Mouse (Mus musculus): ENCODE data around the gene Lrrc75b.
"Not testable (repeated sequence)": the region's sequence is repeated elsewhere in the genome, so short reads cannot be mapped to it uniquely, and the experiment has no call there.

Lrrc75b gene

GRCm38 (mm10) chr10:75534216-75534615 is 25.9 kb downstream of the Lrrc75b start:
- DNase-seq (ENCODE audit: low spot score in 2 of 2) = no peak

GRCm38 (mm10) chr10:75531532-75532090 is 28.5 kb downstream of the Lrrc75b start:
- no peak for DNase-seq (ENCODE audit: low spot score in 2 of 2)

GRCm38 (mm10) chr10:75530322-75530721 is 29.8 kb downstream of the Lrrc75b start:
- DNase-seq (ENCODE audit: low spot score in 2 of 2) = no peak

GRCm38 (mm10) chr10:75525450-75525849 is 34.7 kb downstream of the Lrrc75b start:
- not testable (repeated sequence) for DNase-seq (ENCODE audit: low spot score in 2 of 2)

GRCm38 (mm10) chr10:75521643-75522042 is 38.5 kb downstream of the Lrrc75b start:
- no peak for DNase-seq (ENCODE audit: low spot score in 2 of 2)

GRCm38 (mm10) chr10:75520581-75520980 is 39.5 kb downstream of the Lrrc75b start:
- no peak for DNase-seq (ENCODE audit: low spot score in 2 of 2)

- DNase-seq (ENCODE audit: low spot score in 2 of 2) = peak; percentile 96 to 98
Measured at GRCm38 (mm10) chr10:75517758-75518143, 42.4 kb downstream of the Lrrc75b start, which contains the start of gene Gucd1. Gucd1 (minus strand) TSS chr10:75517972.

- DNase-seq (ENCODE audit: low spot score in 2 of 2) = peak; percentile 93 to 95
Measured at GRCm38 (mm10) chr10:75517073-75517757, 42.9 kb downstream of the Lrrc75b start, which contains the start of gene Snrpd3. Snrpd3 (plus strand) TSS chr10:75517551.

- DNase-seq (ENCODE audit: low spot score in 2 of 2) = no peak
Measured at GRCm38 (mm10) chr10:75516724-75517072, 43.4 kb downstream of the Lrrc75b start.

GRCm38 (mm10) chr10:75516038-75516723 is 43.9 kb downstream of the Lrrc75b start:
- DNase-seq (ENCODE audit: low spot score in 2 of 2) = peak in 1 of 2 experiments; percentile 27

GRCm38 (mm10) chr10:75515216-75516037 is 44.7 kb downstream of the Lrrc75b start:
- no peak for DNase-seq (ENCODE audit: low spot score in 2 of 2)

- DNase-seq (ENCODE audit: low spot score in 2 of 2) = no peak
Measured at GRCm38 (mm10) chr10:75514361-75514760, 45.8 kb downstream of the Lrrc75b start.

GRCm38 (mm10) chr10:75513306-75514067 is 46.6 kb downstream of the Lrrc75b start:
- no peak for DNase-seq (ENCODE audit: low spot score in 2 of 2)

GRCm38 (mm10) chr10:75512796-75513195 is 47.3 kb downstream of the Lrrc75b start:
- DNase-seq (ENCODE audit: low spot score in 2 of 2) = no peak

- DNase-seq (ENCODE audit: low spot score in 2 of 2) = no peak
Measured at GRCm38 (mm10) chr10:75511897-75512296, 48.2 kb downstream of the Lrrc75b start.

GRCm38 (mm10) chr10:75511060-75511459 is 49.1 kb downstream of the Lrrc75b start:
- DNase-seq (ENCODE audit: low spot score in 2 of 2) = no peak

GRCm38 (mm10) chr10:75510446-75510845 is 49.7 kb downstream of the Lrrc75b start:
- DNase-seq (ENCODE audit: low spot score in 2 of 2) = peak; percentile 60 to 78

- not testable (repeated sequence) for DNase-seq (ENCODE audit: low spot score in 2 of 2)
Measured at GRCm38 (mm10) chr10:75505928-75506327, 54.2 kb downstream of the Lrrc75b start.

GRCm38 (mm10) chr10:75505130-75505495 is 55.0 kb downstream of the Lrrc75b start:
- no peak for DNase-seq (ENCODE audit: low spot score in 2 of 2)

GRCm38 (mm10) chr10:75504234-75505129 is 55.6 kb downstream of the Lrrc75b start:
- DNase-seq (ENCODE audit: low spot score in 2 of 2) = peak; percentile 70
